Mouse (Mus musculus) layer of hippocampus, adult 18-20 months (tissue): ENCODE data around the gene Flrt1. TPM values are rescaled to one million over a fixed set of nuclear protein-coding genes. Genes with fewer than 3 reads are reported as not detected.

Experiments
- total RNA-seq, 2 experiments: library from RNA; stranded (reverse); gene quantifications; 2 replicates each; pipeline ENCODE4 v1.2.3; 2021

The Flrt1 gene
- total RNA-seq, 2 experiments from 2014 or later: 21.6 to 22.0 TPM

Other genes with a start within 250 kb of the Flrt1 start
- 10 to 100 TPM; 13.8 to 16.1 TPM for gene Ccdc88b, start 247.5 kb downstream of the Flrt1 start, total RNA-seq
- 10 to 100 TPM; 43.1 to 53.9 TPM for gene Trmt112, start 196.0 kb downstream of the Flrt1 start, total RNA-seq
- gene Prdx5, start 195.6 kb downstream of the Flrt1 start, total RNA-seq: 100 to 1,000 TPM; 383 to 385 TPM
- 10 to 100 TPM; 59.5 to 59.6 TPM for gene Esrra, start 183.9 kb downstream of the Flrt1 start, total RNA-seq
- 10 to 100 TPM in 1 of 2 experiments, 1 to 10 TPM in 1; 8.2 to 12.6 TPM for gene Catsperz, start 180.3 kb downstream of the Flrt1 start, total RNA-seq
- 10 to 100 TPM; 15.4 to 17.0 TPM for gene Kcnk4, start 171.2 kb downstream of the Flrt1 start, total RNA-seq
- 10 to 100 TPM; 37.8 to 44.4 TPM for gene Bad, start 163.9 kb downstream of the Flrt1 start, total RNA-seq
- gene Gpr137, start 163.2 kb downstream of the Flrt1 start, total RNA-seq: 100 to 1,000 TPM; 105 to 108 TPM
- gene Ppp1r14b, start 130.8 kb downstream of the Flrt1 start, total RNA-seq: 10 to 100 TPM; 60.8 to 61.9 TPM
- gene Plcb3, start 129.3 kb downstream of the Flrt1 start, total RNA-seq: 10 to 100 TPM; 13.3 to 14.4 TPM
- 10 to 100 TPM; 94.2 to 94.6 TPM for gene Fkbp2, start 125.2 kb downstream of the Flrt1 start, total RNA-seq
- 10 to 100 TPM; 95.2 to 95.4 TPM for gene Vegfb, start 118.1 kb downstream of the Flrt1 start, total RNA-seq
- gene Dnajc4, start 113.2 kb downstream of the Flrt1 start, total RNA-seq: 10 to 100 TPM; 24.7 to 27.9 TPM
- 10 to 100 TPM; 12.7 to 14.0 TPM for gene Nudt22, start 109.6 kb downstream of the Flrt1 start, total RNA-seq
- 10 to 100 TPM; 17.2 to 17.8 TPM for gene Trpt1, start 109.6 kb downstream of the Flrt1 start, total RNA-seq
- gene Fermt3, start 86.3 kb downstream of the Flrt1 start, total RNA-seq: 1 to 10 TPM; 4.2 to 5.1 TPM
- 100 to 1,000 TPM; 218 to 230 TPM for gene Stip1, start 65.8 kb downstream of the Flrt1 start, total RNA-seq
- 10 to 100 TPM; 22.9 to 23.7 TPM for gene Macrod1, start 48.9 kb downstream of the Flrt1 start, total RNA-seq
- gene Otub1, start 100.6 kb upstream of the Flrt1 start, total RNA-seq: 100 to 1,000 TPM; 306 to 307 TPM
- 1,000 to 10,000 TPM in 1 of 2 experiments, 100 to 1,000 TPM in 1; 974 to 1,030 TPM for gene Cox8a, start 111.9 kb upstream of the Flrt1 start, total RNA-seq
- 10 to 100 TPM; 28.5 to 29.8 TPM for gene Naa40, start 135.5 kb upstream of the Flrt1 start, total RNA-seq
- 10 to 100 TPM; 12.7 to 13.9 TPM for gene Rcor2, start 161.6 kb upstream of the Flrt1 start, total RNA-seq
- gene Mark2, start 236.1 kb upstream of the Flrt1 start, total RNA-seq: 100 to 1,000 TPM; 114 to 118 TPM